Mouse (Mus musculus): Measurements from ENCODE around the gene 2810004N23Rik. TPM values are rescaled to one million over a fixed set of nuclear protein-coding genes. Genes with fewer than 3 reads are reported as not detected.
"Not testable (repeated sequence)": the region's sequence is repeated elsewhere in the genome, so short reads cannot be mapped to it uniquely, and the experiment has no call there.

2810004N23Rik gene
- polyA plus RNA-seq, 3 experiments from 2014 or later: 29.1 to 31.9 (median 31.8) TPM

- peak; percentile 16 for ATAC-seq
Observed at GRCm38 (mm10) chr8:124863729-124864128, 809 bp upstream of the 2810004N23Rik start.

DNA sequence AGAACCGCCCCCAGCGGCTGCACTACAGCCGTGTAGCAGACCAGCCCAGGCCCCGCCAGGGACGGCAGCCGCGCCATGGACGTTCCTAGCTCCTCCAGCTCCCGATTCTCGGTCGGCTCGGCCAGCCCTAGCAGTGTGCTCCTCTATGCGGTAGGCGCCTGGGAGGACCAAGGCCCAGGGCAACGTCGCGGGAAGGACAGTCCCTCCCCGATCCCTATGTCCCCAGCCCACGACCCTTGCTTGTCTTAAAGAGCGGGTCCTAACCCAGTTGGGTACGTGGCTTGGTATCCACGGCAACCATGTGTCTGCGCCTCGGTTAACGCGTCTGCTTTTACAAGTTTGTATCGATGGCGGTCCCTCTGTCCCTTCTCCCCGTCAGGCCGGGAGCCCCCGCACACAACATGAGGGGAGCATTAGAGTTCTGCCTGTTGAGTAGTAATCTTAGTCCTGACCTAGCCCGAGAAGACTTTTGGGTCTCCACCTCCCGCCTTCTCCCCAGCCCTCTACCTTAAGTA, 300 bp upstream of the 2810004N23Rik start:
- peak; percentile 42 for ATAC-seq

GRCm38 (mm10) chr8:124860188-124860587, 2.7 kb downstream of the 2810004N23Rik start:
- ATAC-seq: no peak

GRCm38 (mm10) chr8:124859466-124859865, 3.5 kb downstream of the 2810004N23Rik start:
- no peak for ATAC-seq

GRCm38 (mm10) chr8:124853511-124853910, 9.4 kb downstream of the 2810004N23Rik start:
- no peak for ATAC-seq

GRCm38 (mm10) chr8:124845573-124845972, 17.3 kb downstream of the 2810004N23Rik start:
- no peak for ATAC-seq

GRCm38 (mm10) chr8:124845131-124845530, 17.8 kb downstream of the 2810004N23Rik start:
- no peak for ATAC-seq

DNA sequence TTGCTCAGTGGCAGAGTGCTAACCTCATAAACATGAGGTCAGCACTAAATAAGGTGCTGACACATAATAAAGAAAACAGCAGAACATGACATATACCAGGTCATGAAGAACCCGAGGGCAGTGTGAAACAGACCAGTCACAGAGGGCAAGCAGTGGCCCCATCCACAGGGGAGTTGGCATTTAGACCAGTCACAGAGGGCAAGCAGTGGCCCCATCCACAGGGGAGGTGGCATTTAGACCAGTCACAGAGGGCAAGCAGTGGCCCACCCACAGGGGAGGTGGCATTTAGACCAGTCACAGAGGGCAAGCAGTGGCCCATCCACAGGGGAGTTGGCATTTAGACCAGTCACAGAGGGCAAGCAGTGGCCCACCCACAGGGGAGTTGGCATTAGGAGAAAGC, 20.0 kb downstream of the 2810004N23Rik start:
- ATAC-seq: not testable (repeated sequence)

- no peak for ATAC-seq
Observed at GRCm38 (mm10) chr8:124841775-124842174, 21.1 kb downstream of the 2810004N23Rik start.

DNA sequence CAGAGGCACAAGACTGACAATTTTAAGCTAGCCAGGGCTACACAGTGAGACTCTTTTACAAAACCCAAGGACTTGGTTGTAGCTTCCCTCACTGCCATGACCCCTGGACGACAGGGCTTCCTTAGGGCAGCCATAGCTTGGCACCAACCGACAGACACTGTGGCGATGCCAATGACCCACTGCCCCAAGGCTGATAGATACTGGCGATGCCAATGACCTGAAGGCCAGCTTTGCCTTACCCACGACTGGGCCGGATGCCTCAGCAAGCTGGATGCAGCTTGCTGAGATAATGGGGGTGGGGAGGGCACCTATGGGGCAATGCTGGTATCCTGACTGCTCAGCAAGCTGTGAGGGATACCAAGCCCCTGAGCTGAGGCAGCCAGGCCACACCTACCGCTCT, 22.0 kb downstream of the 2810004N23Rik start:
- no peak for ATAC-seq

DNA sequence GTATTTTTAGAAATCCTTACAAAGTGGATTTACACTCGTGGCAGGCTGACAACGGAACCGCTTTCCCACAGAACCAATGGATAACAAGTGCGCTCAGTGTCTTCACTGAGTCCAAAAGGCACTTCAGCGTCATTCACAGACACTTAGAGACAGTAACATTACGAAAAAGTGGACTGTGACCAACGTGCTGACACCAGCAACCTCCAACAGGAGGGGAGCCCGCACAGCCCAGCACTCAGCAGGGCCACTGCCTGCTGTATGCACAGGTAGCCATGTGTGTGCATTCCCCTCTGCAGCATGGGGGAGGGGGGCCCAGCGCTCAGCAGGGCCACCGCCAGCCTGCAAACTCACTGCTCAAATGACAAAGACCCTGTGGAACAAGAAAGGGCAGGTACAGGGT, 23.5 kb downstream of the 2810004N23Rik start:
- ATAC-seq: no peak

DNA sequence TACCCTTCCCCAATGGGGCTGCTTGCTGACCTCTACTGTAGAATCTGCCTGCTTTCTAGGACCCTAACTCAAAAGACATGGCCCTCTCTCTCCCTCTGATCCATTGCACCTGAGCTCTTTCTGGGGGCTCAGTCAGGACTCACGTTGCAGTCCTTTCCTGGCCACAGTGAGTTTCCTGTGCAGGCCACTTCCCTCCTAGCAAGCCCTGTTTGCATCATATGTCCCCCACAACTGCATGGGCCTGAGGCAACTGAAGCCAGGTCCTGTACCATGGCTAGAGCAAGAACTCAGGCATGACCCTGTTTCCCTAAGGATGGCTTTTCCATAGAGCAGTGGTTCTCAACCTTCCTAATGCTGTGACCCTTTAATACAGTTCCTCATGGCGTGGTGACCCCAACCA, 25.0 kb downstream of the 2810004N23Rik start:
- no peak for ATAC-seq

DNA sequence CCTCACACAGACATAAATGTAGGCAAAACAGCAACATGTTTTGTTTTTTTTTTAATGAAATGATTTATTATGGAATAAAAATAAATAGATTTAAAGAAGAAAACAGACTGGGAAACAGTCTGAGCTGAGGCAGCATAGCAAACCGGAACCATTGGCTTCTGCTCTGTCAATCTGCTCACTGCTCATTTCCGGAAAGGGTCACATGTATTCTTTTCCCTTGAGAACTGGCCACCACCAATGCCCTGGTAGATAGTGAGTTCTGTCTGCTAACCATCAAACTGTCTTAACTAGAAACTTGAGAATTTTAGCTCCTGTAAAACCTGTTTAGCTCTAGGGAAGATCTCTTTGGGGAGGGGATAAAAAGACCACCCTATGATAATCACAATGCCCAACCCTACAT, 26.0 kb downstream of the 2810004N23Rik start:
- ATAC-seq: no peak

- ATAC-seq: no peak
Observed at GRCm38 (mm10) chr8:124836273-124836672, 26.6 kb downstream of the 2810004N23Rik start.

DNA sequence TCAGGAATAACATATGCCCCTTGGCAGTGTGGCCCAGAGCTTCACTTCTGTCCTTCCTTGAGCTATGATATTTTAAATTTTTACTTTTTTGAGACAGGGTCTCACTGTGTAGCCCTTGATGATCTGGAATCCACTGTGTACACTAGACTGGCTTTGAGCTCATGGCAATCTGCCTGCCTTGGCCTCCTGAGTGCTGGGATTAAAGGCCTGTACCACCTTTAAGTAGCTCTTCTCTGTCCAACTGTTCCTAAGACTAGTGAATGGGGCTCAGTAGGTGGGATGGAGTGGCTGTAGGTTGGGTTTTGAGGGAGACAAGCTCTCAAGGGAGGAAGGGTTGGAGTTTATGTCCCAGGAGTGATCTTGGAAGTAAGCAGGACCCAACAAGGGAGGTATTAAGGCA, 27.1 kb downstream of the 2810004N23Rik start:
- ATAC-seq: no peak

GRCm38 (mm10) chr8:124833430-124834205, 29.3 kb downstream of the 2810004N23Rik start:
- ATAC-seq: no peak

GRCm38 (mm10) chr8:124831941-124832340, 31.0 kb downstream of the 2810004N23Rik start:
- no peak for ATAC-seq

- no peak for ATAC-seq
Observed at GRCm38 (mm10) chr8:124831531-124831930, 31.4 kb downstream of the 2810004N23Rik start.

- ATAC-seq: no peak
Observed at GRCm38 (mm10) chr8:124830050-124830449, 32.9 kb downstream of the 2810004N23Rik start.

GRCm38 (mm10) chr8:124828561-124829240, 34.2 kb downstream of the 2810004N23Rik start:
- ATAC-seq: no peak

DNA sequence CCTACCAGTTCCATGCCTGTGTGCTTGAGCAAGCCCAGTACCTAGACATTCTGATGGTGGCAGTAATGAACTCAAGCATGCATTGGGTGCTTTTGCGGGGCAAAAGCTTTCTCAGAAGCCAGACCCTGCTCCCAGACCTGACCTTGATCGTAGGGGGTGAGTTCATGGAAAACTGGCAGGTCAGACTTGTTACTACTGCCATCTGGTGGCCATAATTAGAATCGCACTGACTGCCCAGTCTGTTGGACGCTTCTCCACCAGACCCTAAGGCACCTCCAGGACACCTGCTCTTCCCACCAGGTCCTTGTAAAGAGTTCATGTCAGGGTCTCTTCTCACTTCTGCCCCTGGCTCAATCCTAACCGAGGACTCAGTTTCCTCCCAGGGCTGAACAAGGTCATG, 35.5 kb downstream of the 2810004N23Rik start:
- ATAC-seq: no peak

DNA sequence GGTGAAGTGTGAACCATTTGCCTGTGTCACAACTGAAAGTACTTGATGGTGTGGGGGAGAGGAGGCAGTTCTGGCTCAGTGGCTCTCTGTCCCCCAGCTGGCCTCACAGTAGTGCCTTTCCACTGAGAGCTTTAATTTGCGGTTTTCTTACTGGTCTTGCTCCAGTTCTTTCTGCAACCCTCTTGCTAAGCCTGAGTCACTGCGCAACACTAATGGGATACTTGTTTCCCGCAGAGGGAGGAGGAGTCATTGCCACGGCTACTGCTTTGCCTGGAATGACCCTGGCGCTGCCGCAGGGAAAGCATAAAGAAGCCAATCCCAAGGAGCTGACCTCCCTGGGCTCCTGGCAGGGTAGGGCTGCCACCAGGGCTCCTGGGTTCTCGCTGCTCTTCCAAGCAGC, 36.3 kb downstream of the 2810004N23Rik start:
- no peak for ATAC-seq

DNA sequence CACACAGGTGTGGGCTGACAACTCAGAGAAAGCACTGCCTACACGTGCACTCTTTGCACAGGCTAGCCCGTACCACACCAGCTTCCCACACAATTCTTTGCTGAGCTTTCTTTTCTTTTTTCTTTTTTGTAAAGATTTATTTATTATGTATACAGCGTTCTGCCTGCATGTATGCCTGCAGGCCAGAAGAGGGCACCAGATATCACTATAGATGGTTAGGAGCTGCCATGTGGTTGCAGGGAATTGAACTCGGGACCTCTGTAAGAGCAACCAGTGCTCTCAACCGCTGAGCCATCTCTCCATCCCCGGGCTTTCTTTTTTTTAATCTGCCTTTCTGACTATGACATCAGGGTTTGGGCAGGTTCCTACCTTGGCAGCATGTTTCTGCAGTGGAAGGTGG, 39.4 kb downstream of the 2810004N23Rik start:
- no peak for ATAC-seq

DNA sequence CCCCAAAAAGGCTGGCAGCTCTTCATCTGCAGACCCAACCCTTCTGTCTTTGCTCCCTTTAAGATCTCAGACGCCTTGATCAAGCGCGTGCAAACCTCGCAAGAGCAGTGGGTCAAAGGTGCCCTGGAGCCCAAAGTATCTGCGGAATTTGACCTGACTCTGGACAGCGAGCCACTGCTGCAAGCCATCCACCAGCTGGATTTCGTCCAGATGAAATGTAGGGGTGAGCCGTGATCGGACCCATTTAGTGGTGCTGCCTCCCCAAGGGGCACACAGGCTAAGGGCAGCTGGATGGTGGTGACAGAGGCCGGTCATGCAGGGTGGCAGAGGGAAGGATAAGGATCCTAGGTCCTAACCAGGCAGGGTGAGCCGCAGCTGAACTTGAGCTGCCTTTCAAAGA, 42.8 kb downstream of the 2810004N23Rik start:
- ATAC-seq: no peak
